Mouse (Mus musculus) bone marrow macrophage, adult 2 months (primary cell): ENCODE results near the gene Tmem131. TPM values are rescaled to one million over a fixed set of nuclear protein-coding genes. Genes with fewer than 3 reads are reported as not detected.

ENCODE experiments used
- H3K27ac ChIP-seq: 2 replicates; pipeline ENCODE4 v1.5.1; 2012; ENCODE audit warnings: low read depth, low read length; ENCODE audit not compliant: insufficient read depth
- H3K4me1 ChIP-seq: 2 replicates; pipeline ENCODE4 v1.6.1; 2012; ENCODE audit warnings: low read length; ENCODE audit not compliant: control insufficient read depth, insufficient read depth
- H3K4me3 ChIP-seq: 2 replicates; pipeline ENCODE4 v1.5.1; 2012; ENCODE audit warnings: mild to moderate bottlenecking, low read length, moderate library complexity; ENCODE audit not compliant: insufficient read depth
- CTCF ChIP-seq: IDR thresholded peaks from 2 replicates; pipeline ENCODE4 v1.5.1; 2012; ENCODE audit warnings: low read depth, mild to moderate bottlenecking, low read length, moderate library complexity
- POLR2A ChIP-seq: IDR thresholded peaks from 2 replicates; pipeline ENCODE4 v1.6.1; 2012; ENCODE audit warnings: mild to moderate bottlenecking, low read depth, low read length, borderline replicate concordance
- polyA plus RNA-seq: library from polyadenylated mRNA; stranded (reverse); fragments of >200 nt; gene quantifications from 2 replicates; pipeline ENCODE4 v1.2.4, GENCODE M21; 2012; ENCODE audit not compliant: missing spikeins, insufficient read depth, insufficient read length

The Tmem131 gene
- polyA plus RNA-seq, 1 experiment = 38.3 TPM

- H3K27ac ChIP-seq = no peak overlapping the region
- no peak for TF ChIP-seq CTCF
- TF ChIP-seq POLR2A = no peak
- H3K4me3 ChIP-seq = no peak overlapping the region
- no peaks in the 10 kb centered on the region for H3K4me1 ChIP-seq
These were observed 146.8 kb downstream of the Tmem131 start for GRCm38 (mm10) chr1:36796711-36797110.

GRCm38 (mm10) chr1:36789416-36789815, 154.1 kb downstream of the Tmem131 start:
- no peak overlapping the region for H3K4me3 ChIP-seq
- TF ChIP-seq CTCF (no peak), POLR2A (no peak)
- no peak overlapping the region for H3K27ac ChIP-seq
- H3K4me1 ChIP-seq = peaks cover 7% of the 10 kb centered on the region

- Histone ChIP-seq H3K4me1 (peaks cover 7% of the 10 kb centered on the region), H3K27ac (no peak overlapping the region), H3K4me3 (no peak overlapping the region)
- TF ChIP-seq CTCF = no peak; the same call in 1 of the 2 replicates
- no peak for TF ChIP-seq POLR2A
These were observed 157.1 kb downstream of the Tmem131 start for GRCm38 (mm10) chr1:36786377-36786776.

GRCm38 (mm10) chr1:36785238-36785641, 158.2 kb downstream of the Tmem131 start:
- peaks cover 7% of the 10 kb centered on the region for H3K4me1 ChIP-seq
- peak overlapping the region; percentile 50 for H3K4me3 ChIP-seq
- no peak overlapping the region for H3K27ac ChIP-seq
- TF ChIP-seq POLR2A (no peak), CTCF (no peak)

- Histone ChIP-seq H3K4me1 (peaks cover 4% of the 10 kb centered on the region), H3K27ac (no peak overlapping the region), H3K4me3 (peak overlapping the region; percentile 50)
- TF ChIP-seq CTCF (peak; percentile 98), POLR2A (no peak)
These were observed 158.9 kb downstream of the Tmem131 start for GRCm38 (mm10) chr1:36784365-36785134.

GRCm38 (mm10) chr1:36782476-36782875, 161.0 kb downstream of the Tmem131 start:
- H3K4me1 ChIP-seq = no peaks in the 10 kb centered on the region

GRCm38 (mm10) chr1:36780793-36781192, 162.7 kb downstream of the Tmem131 start:
- TF ChIP-seq POLR2A = no peak
- TF ChIP-seq CTCF = no peak
- no peak overlapping the region for H3K27ac ChIP-seq
- no peaks in the 10 kb centered on the region for H3K4me1 ChIP-seq
- H3K4me3 ChIP-seq = no peak overlapping the region

More at GRCm38 (mm10) chr1:36782476-36782875, 161.0 kb downstream of the Tmem131 start:
- TF ChIP-seq POLR2A (no peak), CTCF (no peak)
- Histone ChIP-seq H3K4me3 (no peak overlapping the region), H3K27ac (no peak overlapping the region)

- Histone ChIP-seq H3K4me1 (no peaks in the 10 kb centered on the region; the same call in 1 of the 2 replicates), H3K27ac (no peak overlapping the region), H3K4me3 (no peak overlapping the region)
- TF ChIP-seq POLR2A (no peak), CTCF (no peak)
These were observed 171.1 kb downstream of the Tmem131 start for GRCm38 (mm10) chr1:36772198-36772934.

GRCm38 (mm10) chr1:36770998-36771397, 172.5 kb downstream of the Tmem131 start:
- no peak for TF ChIP-seq POLR2A
- TF ChIP-seq CTCF = no peak

GRCm38 (mm10) chr1:36769951-36770350, 173.5 kb downstream of the Tmem131 start:
- H3K4me3 ChIP-seq = no peak overlapping the region
- H3K4me1 ChIP-seq = no peaks in the 10 kb centered on the region; the same call in 1 of the 2 replicates
- no peak overlapping the region for H3K27ac ChIP-seq
- TF ChIP-seq POLR2A = no peak
- no peak for TF ChIP-seq CTCF

More at GRCm38 (mm10) chr1:36770998-36771397, 172.5 kb downstream of the Tmem131 start:
- no peak overlapping the region for H3K4me3 ChIP-seq
- no peaks in the 10 kb centered on the region; the same call in 1 of the 2 replicates for H3K4me1 ChIP-seq
- H3K27ac ChIP-seq = no peak overlapping the region
